Mouse (Mus musculus): ENCODE measurements at regions not wholly inside any gene's neighbourhood (a gene's known extent, or its start where the extent isn't known, plus 50 kb on each side); places are given as distances from the start of the nearest gene placed in this dataset.

- H3K27me3 ChIP-seq (replicated peaks; ENCODE audit: control insufficient read depth, insufficient read depth, low read length), result no peaks in the 10 kb centered on the region
- H3K4me3 ChIP-seq (ENCODE audit: insufficient read depth, low read depth, low read length), result no peak overlapping the region
- no peaks in the 10 kb centered on the region for H3K36me3 ChIP-seq (ENCODE audit: control insufficient read depth, insufficient read depth, low read length)
- H3K4me1 ChIP-seq (ENCODE audit: control insufficient read depth, insufficient read depth, low read length), result no peaks in the 10 kb centered on the region
- TF ChIP-seq CTCF (conservative IDR thresholded peaks at IDR 0.05; ENCODE audit: insufficient read depth, insufficient read length, low read depth, low read length) (no peak), POLR2A (IDR thresholded peaks at IDR 0.05; ENCODE audit: low read depth, low read length) (no peak)
- no peak for DNase-seq
- WGBS, result 59% methylated on average over 8 of the region's 8 CpGs
- no peak overlapping the region for H3K27ac ChIP-seq (ENCODE audit: insufficient read depth, low read depth, low read length)
Measured at GRCm38 (mm10) chr6:89256630-89257292, 105.7 kb downstream of the Plxna1 start.

DNA sequence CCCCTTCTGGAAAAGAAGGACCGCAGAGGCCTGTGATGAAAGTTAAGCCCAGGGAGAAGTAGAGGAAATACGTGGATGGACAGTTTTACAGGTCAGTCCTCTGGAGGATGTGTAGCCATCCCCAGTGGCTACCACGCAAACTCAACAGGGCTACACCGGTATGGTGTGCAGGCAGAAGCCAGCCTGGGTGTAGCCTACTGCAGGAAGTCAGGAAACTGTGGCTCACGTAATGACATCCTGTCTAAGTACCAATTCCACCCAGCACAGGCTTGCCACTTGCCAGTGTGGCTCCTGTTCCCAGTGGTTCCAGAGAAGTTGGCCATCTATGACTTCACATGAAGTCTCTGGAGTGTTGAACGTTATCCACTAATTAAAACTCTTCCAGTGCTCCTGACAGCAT is 105.0 kb downstream of the Plxna1 start:
- WGBS, result 81% methylated on average over 6 of the region's 6 CpGs
- H3K4me3 ChIP-seq (ENCODE audit: insufficient read depth, low read depth, low read length), result no peak overlapping the region
- no peaks in the 10 kb centered on the region for H3K4me1 ChIP-seq (ENCODE audit: control insufficient read depth, insufficient read depth, low read length)
- H3K27ac ChIP-seq (ENCODE audit: insufficient read depth, low read depth, low read length), result no peak overlapping the region
- H3K27me3 ChIP-seq (replicated peaks; ENCODE audit: control insufficient read depth, insufficient read depth, low read length), result no peaks in the 10 kb centered on the region
- H3K36me3 ChIP-seq (ENCODE audit: control insufficient read depth, insufficient read depth, low read length), result no peaks in the 10 kb centered on the region
- TF ChIP-seq POLR2A (IDR thresholded peaks at IDR 0.05; ENCODE audit: low read depth, low read length), result no peak
- no peak for TF ChIP-seq CTCF (conservative IDR thresholded peaks at IDR 0.05; ENCODE audit: insufficient read depth, insufficient read length, low read depth, low read length)
- DNase-seq, result no peak

DNA sequence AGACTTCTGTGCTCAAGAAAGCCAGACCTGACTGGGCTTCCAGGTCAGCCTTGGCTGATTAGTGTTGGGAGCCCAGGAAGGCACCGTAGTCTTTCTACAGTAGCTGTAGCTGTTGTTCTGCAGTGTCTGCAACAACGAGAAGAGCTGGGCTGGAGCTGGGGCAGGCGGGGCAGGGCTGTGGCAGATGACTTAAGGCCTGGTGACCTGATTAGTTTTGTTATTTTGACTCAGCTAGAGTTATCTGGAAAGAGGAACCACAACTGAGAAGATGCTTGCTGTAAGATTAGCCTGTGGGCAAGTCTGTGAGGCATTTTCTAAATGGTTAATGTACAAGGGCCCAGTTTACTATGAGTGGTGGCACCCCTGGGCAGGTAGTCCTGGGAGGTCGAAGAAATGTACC is 104.3 kb downstream of the Plxna1 start:
- H3K27ac ChIP-seq (ENCODE audit: insufficient read depth, low read depth, low read length), result no peak overlapping the region
- no peak overlapping the region for H3K4me3 ChIP-seq (ENCODE audit: insufficient read depth, low read depth, low read length)
- no peaks in the 10 kb centered on the region for H3K4me1 ChIP-seq (ENCODE audit: control insufficient read depth, insufficient read depth, low read length)
- H3K27me3 ChIP-seq (replicated peaks; ENCODE audit: control insufficient read depth, insufficient read depth, low read length), result no peaks in the 10 kb centered on the region
- TF ChIP-seq POLR2A (IDR thresholded peaks at IDR 0.05; ENCODE audit: low read depth, low read length) (no peak), CTCF (conservative IDR thresholded peaks at IDR 0.05; ENCODE audit: insufficient read depth, insufficient read length, low read depth, low read length) (no peak)
- DNase-seq, result peak; percentile 4
- 80% methylated on average over 4 of the region's 4 CpGs for WGBS
- no peaks in the 10 kb centered on the region for H3K36me3 ChIP-seq (ENCODE audit: control insufficient read depth, insufficient read depth, low read length)

DNA sequence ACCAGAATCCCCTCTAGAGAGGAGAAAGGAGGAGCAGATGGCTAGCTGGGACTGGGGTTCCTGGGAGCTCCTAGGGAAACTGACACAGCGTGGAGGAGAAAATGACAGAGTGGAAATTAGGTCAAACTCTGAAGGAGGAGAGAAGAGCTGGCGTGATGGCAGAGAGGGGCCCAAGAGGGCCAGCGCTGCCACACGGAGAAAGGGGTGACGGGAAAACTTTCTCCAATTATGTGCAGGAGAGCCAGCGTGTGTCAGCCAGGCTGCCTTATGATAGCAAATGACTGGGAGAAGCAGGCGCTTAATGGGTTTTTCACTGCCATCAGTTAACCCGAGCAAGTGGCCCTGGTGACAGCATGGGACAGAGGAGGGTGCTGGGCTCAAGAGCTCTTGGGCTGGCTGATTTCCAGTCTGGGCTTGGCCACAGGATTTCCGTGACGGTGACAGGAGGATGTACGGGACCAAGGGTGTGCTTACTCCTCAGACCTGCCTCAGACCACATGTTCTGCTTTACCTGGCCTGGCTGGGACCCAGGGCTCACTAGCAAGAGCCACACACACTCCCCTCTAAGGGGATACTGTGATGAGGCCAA is 102.9 kb downstream of the Plxna1 start:
- 78% methylated on average over 11 of the region's 11 CpGs for WGBS
- Histone ChIP-seq H3K4me1 (ENCODE audit: control insufficient read depth, insufficient read depth, low read length) (no peaks in the 10 kb centered on the region), H3K27ac (ENCODE audit: insufficient read depth, low read depth, low read length) (no peak overlapping the region), H3K27me3 (replicated peaks; ENCODE audit: control insufficient read depth, insufficient read depth, low read length) (no peaks in the 10 kb centered on the region), H3K4me3 (ENCODE audit: insufficient read depth, low read depth, low read length) (no peak overlapping the region), H3K36me3 (ENCODE audit: control insufficient read depth, insufficient read depth, low read length) (no peaks in the 10 kb centered on the region)
- DNase-seq, result no peak
- TF ChIP-seq CTCF (conservative IDR thresholded peaks at IDR 0.05; ENCODE audit: insufficient read depth, insufficient read length, low read depth, low read length), result no peak
- TF ChIP-seq POLR2A (IDR thresholded peaks at IDR 0.05; ENCODE audit: low read depth, low read length), result no peak

- 73% methylated on average over 4 of the region's 4 CpGs for WGBS
- no peak for DNase-seq
- H3K27ac ChIP-seq (ENCODE audit: insufficient read depth, low read depth, low read length), result no peak overlapping the region
- TF ChIP-seq CTCF (conservative IDR thresholded peaks at IDR 0.05; ENCODE audit: insufficient read depth, insufficient read length, low read depth, low read length) (no peak), POLR2A (IDR thresholded peaks at IDR 0.05; ENCODE audit: low read depth, low read length) (no peak)
- no peaks in the 10 kb centered on the region for H3K36me3 ChIP-seq (ENCODE audit: control insufficient read depth, insufficient read depth, low read length)
- no peak overlapping the region for H3K4me3 ChIP-seq (ENCODE audit: insufficient read depth, low read depth, low read length)
- no peaks in the 10 kb centered on the region for H3K4me1 ChIP-seq (ENCODE audit: control insufficient read depth, insufficient read depth, low read length)
- H3K27me3 ChIP-seq (replicated peaks; ENCODE audit: control insufficient read depth, insufficient read depth, low read length), result no peaks in the 10 kb centered on the region
Measured at GRCm38 (mm10) chr6:89262958-89263357, 99.5 kb downstream of the Plxna1 start.

DNA sequence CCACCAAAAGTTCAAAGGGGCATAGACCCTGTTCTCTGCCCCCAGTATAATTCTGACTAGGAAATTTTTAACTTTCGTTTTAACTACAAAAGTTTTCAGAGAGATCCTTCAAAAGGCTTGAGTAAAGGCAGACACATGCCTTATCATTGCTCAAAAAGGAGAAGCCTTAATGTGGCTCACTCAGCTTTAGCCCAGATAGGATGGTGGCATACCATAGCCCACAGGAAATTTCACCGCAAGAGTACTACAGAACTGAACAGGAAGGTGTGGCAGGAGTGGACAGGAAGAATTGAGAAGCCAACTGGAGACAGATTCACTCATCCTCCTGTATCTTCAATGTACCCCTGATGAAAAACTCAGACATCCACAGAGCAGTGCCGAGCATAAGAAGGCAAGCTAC is 97.1 kb downstream of the Plxna1 start:
- Histone ChIP-seq H3K4me1 (ENCODE audit: control insufficient read depth, insufficient read depth, low read length) (no peaks in the 10 kb centered on the region), H3K4me3 (ENCODE audit: insufficient read depth, low read depth, low read length) (no peak overlapping the region), H3K27me3 (replicated peaks; ENCODE audit: control insufficient read depth, insufficient read depth, low read length) (no peaks in the 10 kb centered on the region), H3K27ac (ENCODE audit: insufficient read depth, low read depth, low read length) (no peak overlapping the region), H3K36me3 (ENCODE audit: control insufficient read depth, insufficient read depth, low read length) (no peaks in the 10 kb centered on the region)
- TF ChIP-seq POLR2A (IDR thresholded peaks at IDR 0.05; ENCODE audit: low read depth, low read length), result no peak
- TF ChIP-seq CTCF (conservative IDR thresholded peaks at IDR 0.05; ENCODE audit: insufficient read depth, insufficient read length, low read depth, low read length), result no peak
- 72% methylated on average over 3 of the region's 3 CpGs for WGBS
- no peak for DNase-seq

Measured in kidney, adult 2 months (tissue).